In the genomic region with DNA sequence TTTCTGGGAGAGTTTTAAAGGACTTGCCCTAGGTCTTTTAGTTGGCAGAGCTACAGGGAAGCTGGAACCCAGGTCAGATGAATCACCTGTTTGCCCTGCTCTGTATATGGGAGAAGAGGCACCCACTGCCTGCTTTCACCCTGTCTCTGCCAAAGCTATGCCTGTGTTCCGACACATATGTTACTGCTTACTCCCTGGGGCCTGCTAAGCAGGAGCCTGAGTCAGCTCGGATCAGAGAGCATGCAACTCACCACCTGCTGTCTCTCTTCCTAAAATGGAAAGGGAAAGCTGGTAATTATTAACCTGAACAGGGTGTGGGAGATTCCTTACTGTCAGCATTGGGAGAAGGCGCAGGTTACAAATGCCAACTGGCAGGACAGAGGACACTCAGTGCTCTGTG, we compare ENCODE assay signal across 8 mouse cellular contexts. TPM values are rescaled to one million over a fixed set of nuclear protein-coding genes. Genes with fewer than 3 reads are reported as not detected.
A peak's percentile ranks its signal among the peaks of the same experiment; 100 is the strongest.
DNase-seq lines count a peak whose midpoint lies in the region; ATAC-seq and TF ChIP-seq lines count a peak whose summit lies in the region.

No protein-coding gene starts in this region.

- H3K27me3 ChIP-seq in heart, adult 2 months (ENCODE audit: control insufficient read depth, insufficient read depth, low read length), result no peaks in the 10 kb centered on the region
- no peaks in the 10 kb centered on the region for H3K27me3 ChIP-seq in forebrain, embryonic 16.5 days (replicated peaks; ENCODE audit: control insufficient read depth, insufficient read depth, low read length)

- no peak for TF ChIP-seq POLR2A in heart, adult 2 months (IDR thresholded peaks at IDR 0.05; ENCODE audit: insufficient read depth, low read depth, low read length)

- H3K27ac ChIP-seq in heart, adult 2 months, result peak overlapping the region; percentile 98
- H3K27ac ChIP-seq in forebrain, embryonic 16.5 days (ENCODE audit: low read length), result peak overlapping the region; percentile 13

- peak overlapping the region; percentile 46 for H3K4me2 ChIP-seq in forebrain, embryonic 16.5 days (ENCODE audit: low read length)

- no peaks in the 10 kb centered on the region for H3K36me3 ChIP-seq in heart, adult 2 months (ENCODE audit: control insufficient read depth, insufficient read depth, low read length)
- no peaks in the 10 kb centered on the region for H3K36me3 ChIP-seq in forebrain, embryonic 16.5 days (ENCODE audit: control insufficient read depth, insufficient read depth)

- intact Hi-C loops in heart, adult 2 months (cut with DNase I), result loop anchor here (5.0 to 10.0 kb wide), 2 partner anchors 54 to 1831 kb away; no protein-coding TSS in a partner anchor
- intact Hi-C loops in heart, postnatal 25 days (cut with DNase I), result loop anchor here (10.0 kb wide), 1 partner anchor 1831 kb away; no protein-coding TSS in a partner anchor
- intact Hi-C loops in left cerebral cortex, postnatal 4 days (cut with DNase I), result no loop called here

- no peak for TF ChIP-seq CTCF in heart, adult 2 months (IDR thresholded peaks at IDR 0.05)

- ATAC-seq in forebrain, embryonic 16.5 days, result no peak
- no peak for ATAC-seq in CD4-positive, CD25-positive, alpha-beta regulatory T cell, adult 4 months

- 54% methylated on average over 3 of the region's 3 CpGs for WGBS in heart, adult 2 months
- 40% methylated on average over 3 of the region's 3 CpGs for WGBS in forebrain, embryonic 16.5 days

- peaks cover 10% of the 10 kb centered on the region; the same call in 1 of the 2 replicates for H3K4me1 ChIP-seq in heart, adult 2 months (ENCODE audit: control insufficient read depth, insufficient read depth, low read length)
- H3K4me1 ChIP-seq in forebrain, embryonic 16.5 days (replicated peaks; ENCODE audit: control insufficient read depth, insufficient read depth, low read length), result peaks cover 25% of the 10 kb centered on the region

- H3K9me3 ChIP-seq in forebrain, embryonic 16.5 days (ENCODE audit: control insufficient read depth, low read length), result no peaks in the 10 kb centered on the region

- peak in 1 of 2 experiments; percentile 21 for DNase-seq in heart, adult 2 months
- DNase-seq in heart, postnatal 25 days (ENCODE audit: low spot score), result no peak
- DNase-seq in adrenal gland, postnatal 14 days, result peak; percentile 48
- peak; percentile 90 for DNase-seq in kidney, adult 9 months
- peak; percentile 45 for DNase-seq in lung, postnatal 36 days
- DNase-seq in left cerebral cortex, postnatal 4 days, result no peak

- no peak overlapping the region for H3K9ac ChIP-seq in heart, adult 2 months (ENCODE audit: low read depth, low read length)
- no peak overlapping the region for H3K9ac ChIP-seq in forebrain, embryonic 16.5 days (replicated peaks; ENCODE audit: low read depth, low read length)

- no peak overlapping the region for H3K4me3 ChIP-seq in heart, adult 2 months
- no peak overlapping the region for H3K4me3 ChIP-seq in forebrain, embryonic 16.5 days (replicated peaks; ENCODE audit: low read length)

- TF ChIP-seq EP300 in heart, adult 2 months (IDR thresholded peaks at IDR 0.05; ENCODE audit: insufficient read depth, low read depth, low read length), result no peak

- H3K79me2 ChIP-seq in heart, adult 2 months (replicated peaks; ENCODE audit: control insufficient read depth, insufficient read depth, low read length), result no peaks in the 10 kb centered on the region

RNA-seq across cellular contexts. Expression of a gene that starts 2.2 kb away (rescaled TPM):
- 10 to 100 TPM; 39.8 to 40.1 TPM for total RNA-seq in heart, adult 2 months (2021)
- polyA plus RNA-seq in heart, adult 2 months (2012; rRNA removed), result 13.9 and 26.2 TPM in 2 replicates
- 10 to 100 TPM; 40.1 to 45.7 TPM for total RNA-seq in heart, postnatal 25 days (2021)
- 117 and 128 TPM in 2 replicates for total RNA-seq in adrenal gland, postnatal 14 days (2021)
- 139 and 173 TPM in 2 replicates for polyA plus RNA-seq in forebrain, embryonic 16.5 days (2015; fragmentation: Nextera tagmentation; extraction: Ambion mirVana)
- 10 to 100 TPM; 70.0 to 76.8 TPM for total RNA-seq in left cerebral cortex, postnatal 4 days (2021)
- 10 to 100 TPM; 35.8 to 68.9 TPM for polyA plus RNA-seq in CD4-positive, CD25-positive, alpha-beta regulatory T cell, adult 4 months (2017; shearing (Covaris generic))

RNA-seq across cellular contexts. Expression of a gene that starts 59.5 kb away (rescaled TPM):
- 1,000 to 10,000 TPM; 2,279 to 2,697 TPM for total RNA-seq in heart, adult 2 months (2021)
- 1,459 and 1,712 TPM in 2 replicates for polyA plus RNA-seq in heart, adult 2 months (2012; rRNA removed)
- total RNA-seq in heart, postnatal 25 days (2021), result 1,000 to 10,000 TPM; 2,502 to 2,645 TPM
- 859 and 881 TPM in 2 replicates for total RNA-seq in adrenal gland, postnatal 14 days (2021)
- 482 and 491 TPM in 2 replicates for polyA plus RNA-seq in forebrain, embryonic 16.5 days (2015; fragmentation: Nextera tagmentation; extraction: Ambion mirVana)
- total RNA-seq in left cerebral cortex, postnatal 4 days (2021), result 100 to 1,000 TPM; 388 to 413 TPM
- polyA plus RNA-seq in CD4-positive, CD25-positive, alpha-beta regulatory T cell, adult 4 months (2017; shearing (Covaris generic)), result 100 to 1,000 TPM; 200 to 224 TPM

Comparison
In these comparisons a context has a peak if more than half of its experiments do, and no peak if none do; other contexts are left out.
1. DNase-seq: peak in adrenal gland, postnatal 14 days (single experiment), kidney, adult 9 months (single experiment) and lung, postnatal 36 days (single experiment); none in heart, postnatal 25 days (single experiment) and left cerebral cortex, postnatal 4 days (single experiment).